Mouse (Mus musculus): Measurements from ENCODE around the gene Ralb.

DNA sequence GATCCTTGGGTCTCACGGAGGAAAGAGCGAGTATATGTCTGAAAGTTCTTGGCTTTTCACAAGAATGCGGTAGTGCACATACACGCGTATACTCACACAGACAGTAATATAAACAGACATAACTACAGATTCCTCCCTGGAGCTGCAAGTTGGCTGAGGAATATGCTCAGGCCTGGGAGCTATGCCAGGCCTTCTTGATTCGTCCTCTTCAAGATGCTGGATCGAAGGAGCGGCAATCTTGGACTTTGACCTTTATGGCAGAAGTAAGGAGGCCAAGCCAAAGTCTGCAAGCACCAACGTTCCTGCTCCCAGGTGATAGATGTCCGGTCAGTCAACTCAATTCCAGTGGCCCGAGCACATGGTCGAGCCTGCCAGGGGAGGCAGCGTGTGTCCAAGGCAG lies 26.3 kb upstream of the Ralb start:
- TF ChIP-seq CTCF (IDR thresholded peaks at IDR 0.05; ENCODE audit: extremely low read depth, insufficient read depth, insufficient read length, insufficient replicate concordance) (no peak), POLR2A (IDR thresholded peaks at IDR 0.05; ENCODE audit: low read depth, low read length) (no peak)
